Mouse (Mus musculus): ENCODE measurements around the gene Col6a3.

Col6a3 gene

GRCm38 (mm10) chr1:90723754-90724153 is 120.0 kb downstream of the Col6a3 start:
- DNase-seq (ENCODE audit: low spot score), result peak; percentile 71

- no peak for DNase-seq (ENCODE audit: low spot score)
Observed at GRCm38 (mm10) chr1:90723325-90723724, 120.4 kb downstream of the Col6a3 start.

GRCm38 (mm10) chr1:90722021-90722420 is 121.8 kb downstream of the Col6a3 start:
- DNase-seq (ENCODE audit: low spot score), result no peak

GRCm38 (mm10) chr1:90720610-90721241 is 123.0 kb downstream of the Col6a3 start:
- DNase-seq (ENCODE audit: low spot score), result no peak

DNA sequence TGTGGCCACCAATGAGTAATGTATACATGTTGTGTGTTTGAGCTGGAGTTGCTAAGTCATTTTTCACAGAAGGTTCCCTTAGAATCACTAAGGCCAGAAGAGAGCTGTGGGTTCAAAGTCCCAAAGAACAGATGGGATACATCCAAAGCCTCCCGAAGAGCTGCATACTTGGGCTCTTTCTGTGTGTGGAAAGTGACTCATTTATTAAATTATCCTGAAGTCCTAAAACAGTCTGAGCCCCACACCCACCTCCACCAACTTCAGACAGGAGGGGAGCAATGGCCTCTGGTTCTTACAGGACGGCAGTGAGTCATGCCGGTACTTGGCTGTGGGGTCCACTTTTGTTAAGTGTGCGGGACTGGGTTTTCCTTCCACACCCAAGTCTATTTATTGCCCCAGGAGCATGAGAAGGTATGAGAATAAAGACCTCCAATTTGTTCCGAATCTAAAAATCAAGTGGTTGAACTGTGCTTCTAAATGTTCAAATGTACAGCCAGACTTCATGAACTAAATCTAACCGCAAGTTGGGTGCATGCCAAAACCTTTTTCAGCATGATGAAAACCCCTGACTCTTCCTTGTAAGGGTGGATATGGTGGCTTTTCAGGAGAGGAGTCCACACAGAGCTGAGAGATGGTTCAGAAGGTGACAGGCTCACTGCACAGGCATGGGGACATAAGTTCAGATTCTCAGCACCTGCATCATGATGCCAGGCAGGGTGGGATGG is 124.8 kb downstream of the Col6a3 start:
- DNase-seq (ENCODE audit: low spot score), result no peak

GRCm38 (mm10) chr1:90716258-90716657 is 127.5 kb downstream of the Col6a3 start:
- peak; percentile 75 for DNase-seq (ENCODE audit: low spot score)
